Mouse (Mus musculus): ENCODE measurements around the gene Gnpnat1.

Gnpnat1 gene

GRCm38 (mm10) chr14:45403651-45404050 lies 1.1 kb downstream of the Gnpnat1 start:
- in situ Hi-C loops (cut with MboI, MseI): no loop called here

- in situ Hi-C loops (cut with MboI, MseI): no loop called here
These were observed 4.9 kb downstream of the Gnpnat1 start for GRCm38 (mm10) chr14:45399836-45400235.

GRCm38 (mm10) chr14:45389194-45389593 lies 15.5 kb downstream of the Gnpnat1 start:
- in situ Hi-C loops (cut with MboI, MseI): loop anchor here (5.0 to 10.0 kb wide), 2 partner anchors 57 to 404 kb away; partner anchors contain the start of gene Ptger2 (in 1 of the 2)

GRCm38 (mm10) chr14:45388345-45389181 lies 16.1 kb downstream of the Gnpnat1 start:
- in situ Hi-C loops (cut with MboI, MseI): loop anchor here (5.0 to 10.0 kb wide), 2 partner anchors 56 to 404 kb away; partner anchors contain the start of gene Ptger2 (in 1 of the 2)

- in situ Hi-C loops (cut with MboI, MseI): loop anchor here (5.0 to 10.0 kb wide), 2 partner anchors 55 to 403 kb away; partner anchors contain the start of gene Ptger2 (in 1 of the 2)
These were observed 17.2 kb downstream of the Gnpnat1 start for GRCm38 (mm10) chr14:45387480-45387879.

- in situ Hi-C loops (cut with MboI, MseI): loop anchor here (5.0 to 10.0 kb wide), 2 partner anchors 53 to 401 kb away; partner anchors contain the start of gene Ptger2 (in 1 of the 2)
These were observed 19.1 kb downstream of the Gnpnat1 start for GRCm38 (mm10) chr14:45385596-45385995.

GRCm38 (mm10) chr14:45382912-45383311 lies 21.8 kb downstream of the Gnpnat1 start:
- in situ Hi-C loops (cut with MboI, MseI): loop anchor here in 1 of 2 experiments (10.0 kb wide), 1 partner anchor 398 kb away; the partner anchor contains the start of gene Ptger2

GRCm38 (mm10) chr14:45380756-45381155 lies 24.0 kb downstream of the Gnpnat1 start:
- in situ Hi-C loops (cut with MboI, MseI): loop anchor here in 1 of 2 experiments (10.0 kb wide), 1 partner anchor 396 kb away; the partner anchor contains the start of gene Ptger2

GRCm38 (mm10) chr14:45378771-45379170 lies 25.9 kb downstream of the Gnpnat1 start:
- in situ Hi-C loops (cut with MboI, MseI): no loop called here

- in situ Hi-C loops (cut with MboI, MseI): no loop called here
These were observed 39.5 kb downstream of the Gnpnat1 start for GRCm38 (mm10) chr14:45365196-45365587.

GRCm38 (mm10) chr14:45364211-45365195 lies 40.2 kb downstream of the Gnpnat1 start:
- in situ Hi-C loops (cut with MboI, MseI): no loop called here

GRCm38 (mm10) chr14:45350931-45351859 lies 53.5 kb downstream of the Gnpnat1 start, which contains the start of gene Styx:
Gene Styx (plus strand): TSS chr14:45351093.
- in situ Hi-C loops (cut with MboI, MseI): no loop called here

GRCm38 (mm10) chr14:45329589-45330181 lies 75.0 kb downstream of the Gnpnat1 start, which contains the start of gene Psmc6:
Gene Psmc6 (plus strand): TSS chr14:45329788.
- in situ Hi-C loops (cut with MboI, MseI): loop anchor here (5.0 to 25.0 kb wide), 3 partner anchors 58 to 1933 kb away; partner anchors contain the start of gene Cdkn3 (in 1 of the 2)

GRCm38 (mm10) chr14:45329018-45329588 lies 75.6 kb downstream of the Gnpnat1 start:
- in situ Hi-C loops (cut with MboI, MseI): loop anchor here (25.0 kb wide), 2 partner anchors 1433 to 1933 kb away; partner anchors contain the start of gene Cdkn3 (in 1 of the 2)

- in situ Hi-C loops (cut with MboI, MseI): loop anchor here (25.0 kb wide), 2 partner anchors 1434 to 1934 kb away; partner anchors contain the start of gene Cdkn3 (in 1 of the 2)
These were observed 76.5 kb downstream of the Gnpnat1 start for GRCm38 (mm10) chr14:45328072-45328713.
